Mouse (Mus musculus) limb, embryonic 10.5 days (tissue): ENCODE data around the gene Olfr98. TPM values are rescaled to one million over a fixed set of nuclear protein-coding genes. Genes with fewer than 3 reads are reported as not detected.

Experiments used
- DNase-seq: peaks from one replicate; pipeline ENCODE4 v3.0.0-alpha.2; 2017; ENCODE audit warnings: low spot score
- H3K27ac ChIP-seq: fragments of 300-500 bp; sonication (generic); 2 replicates; pipeline ENCODE4 v1.5.1; 2016; ENCODE audit warnings: mild to moderate bottlenecking
- H3K27me3 ChIP-seq: fragments of 300-500 bp; sonication (generic); 2 replicates; pipeline ENCODE4 v1.6.1; 2016; ENCODE audit warnings: low read depth, mild to moderate bottlenecking; ENCODE audit not compliant: poor library complexity, severe bottlenecking
- H3K36me3 ChIP-seq: fragments of 300-500 bp; sonication (generic); 2 replicates; pipeline ENCODE4 v1.6.1; 2016; ENCODE audit warnings: mild to moderate bottlenecking, moderate library complexity
- H3K4me1 ChIP-seq: fragments of 300-500 bp; sonication (generic); 2 replicates; pipeline ENCODE4 v1.6.1; 2016
- H3K4me3 ChIP-seq: fragments of 300-500 bp; sonication (generic); 2 replicates; pipeline ENCODE4 v1.5.1; 2016; ENCODE audit warnings: mild to moderate bottlenecking, moderate library complexity
- H3K9me3 ChIP-seq: fragments of 300-500 bp; sonication (generic); replicated peaks from 2 replicates; pipeline ENCODE4 v1.6.1; 2016; ENCODE audit warnings: mild to moderate bottlenecking
- WGBS: fragments of 180-500 bp; shearing (Covaris S2); methylation state at CpG from one replicate; pipeline ENCODE4 v1.1.7; 2016; 5-methylcytosine and 5-hydroxymethylcytosine counted together
- polyA plus RNA-seq: library from polyadenylated mRNA; unstranded; fragments of >200 nt; fragmentation: Nextera tagmentation; extraction: Ambion mirVana; gene quantifications from 2 replicates; pipeline ENCODE4 v1.2.1, GENCODE M21; 2016

The Olfr98 gene
- not detected in 2 replicates for polyA plus RNA-seq

GRCm38 (mm10) chr17:37263626-37264025 lies at the start of gene Olfr98:
Gene Olfr98 (minus strand): TSS chr17:37263749.
- H3K27me3 ChIP-seq = no peaks in the 10 kb centered on the region
- no peak for DNase-seq
- H3K4me3 ChIP-seq = no peak within 1 kb of the TSS
- H3K4me1 ChIP-seq = no peaks in the 10 kb centered on the region
- no peaks in the 10 kb centered on the region for H3K36me3 ChIP-seq
- no peaks in the 10 kb centered on the region for H3K9me3 ChIP-seq
- 85% methylated on average over 1 of the region's 1 CpGs for WGBS
- no peak within 1 kb of the TSS for H3K27ac ChIP-seq

DNA sequence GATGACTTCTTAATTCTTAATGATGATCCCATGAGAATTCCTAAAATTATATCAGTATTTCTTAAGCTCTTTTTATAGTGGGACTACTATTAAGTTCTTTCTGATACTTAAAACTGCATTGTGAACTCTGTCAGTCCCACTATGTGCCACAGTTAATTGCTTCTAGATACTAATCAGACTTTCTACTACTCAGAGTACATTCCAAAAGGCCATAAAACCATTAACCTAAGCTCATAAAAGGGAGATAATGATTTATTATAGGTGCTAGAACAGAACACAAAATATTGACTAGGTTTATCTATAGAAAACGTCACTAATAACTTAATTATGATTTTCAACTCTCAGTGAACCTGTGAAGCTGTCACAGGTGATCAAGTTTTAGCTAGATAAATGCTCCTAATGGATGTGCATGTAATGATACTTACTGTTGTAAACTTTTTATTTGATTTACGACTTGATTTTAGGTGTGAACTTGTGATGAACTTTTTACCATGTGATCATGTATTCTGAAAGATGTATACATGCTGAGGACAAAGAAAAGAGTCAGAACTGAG lies 46.7 kb upstream of the Olfr98 start:
- Histone ChIP-seq H3K27me3 (no peaks in the 10 kb centered on the region), H3K9me3 (no peaks in the 10 kb centered on the region), H3K36me3 (no peaks in the 10 kb centered on the region), H3K4me1 (no peaks in the 10 kb centered on the region), H3K4me3 (no peak overlapping the region), H3K27ac (no peak overlapping the region)
- no peak for DNase-seq
- 48% methylated on average over 2 of the region's 2 CpGs for whole genome bisulfite sequencing

DNA sequence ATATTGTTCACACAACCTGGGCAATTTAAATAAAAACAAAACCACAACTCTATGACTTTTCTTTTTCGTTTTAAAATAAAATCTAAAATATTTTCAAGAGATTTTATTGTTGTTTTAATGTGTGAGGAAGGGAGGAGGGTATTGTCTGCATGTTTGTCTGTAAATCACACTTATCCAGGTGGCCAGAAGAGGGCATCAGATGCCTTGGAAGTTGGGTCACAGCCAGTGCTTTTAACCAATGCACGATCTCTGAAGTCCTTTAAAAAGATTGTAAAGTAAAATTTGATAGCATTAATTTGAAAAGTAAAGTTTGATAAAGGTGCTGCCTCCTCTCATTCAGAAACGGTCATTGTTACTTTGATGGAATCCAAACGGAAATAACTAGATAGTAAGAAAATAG lies 44.9 kb upstream of the Olfr98 start:
- no peak for DNase-seq
- no peaks in the 10 kb centered on the region for H3K9me3 ChIP-seq
- WGBS = 46% methylated on average over 4 of the region's 4 CpGs

DNA sequence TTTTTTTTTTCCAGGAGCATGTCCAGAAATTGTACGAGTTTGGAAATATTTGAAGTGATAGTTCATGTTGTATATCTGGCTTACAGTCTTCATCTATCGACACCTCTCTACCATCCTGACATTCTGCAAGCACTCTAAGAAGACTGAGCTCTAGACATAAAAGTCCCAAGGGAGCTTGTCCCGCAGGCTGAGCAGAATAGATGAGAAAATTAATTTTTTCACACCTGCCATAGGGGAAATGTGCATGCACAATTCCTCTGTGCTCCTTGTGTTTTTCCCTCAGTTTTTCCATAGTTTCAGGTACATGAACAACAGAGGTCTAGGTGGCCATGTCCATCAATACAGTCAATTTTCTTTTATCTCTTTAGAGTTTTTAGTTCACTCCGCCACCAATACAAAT lies 40.7 kb upstream of the Olfr98 start, which contains the start of gene Olfr101:
TSS of gene Olfr101 (minus strand) at position 101 of the 400 bp plus-strand sequence.
- 89% methylated on average over 4 of the region's 4 CpGs for whole genome bisulfite sequencing
- Histone ChIP-seq H3K36me3 (no peaks in the 10 kb centered on the region), H3K27ac (no peak within 1 kb of the TSS), H3K4me1 (no peaks in the 10 kb centered on the region), H3K27me3 (no peaks in the 10 kb centered on the region), H3K9me3 (no peaks in the 10 kb centered on the region), H3K4me3 (no peak within 1 kb of the TSS)
- DNase-seq = no peak

More for the DNA sequence above, 44.9 kb upstream of the Olfr98 start:
- H3K36me3 ChIP-seq = no peaks in the 10 kb centered on the region
- no peak overlapping the region for H3K27ac ChIP-seq
- H3K4me3 ChIP-seq = no peak overlapping the region
- no peaks in the 10 kb centered on the region for H3K4me1 ChIP-seq
- no peaks in the 10 kb centered on the region for H3K27me3 ChIP-seq

- 88% methylated on average over 1 of the region's 1 CpGs for WGBS
- no peaks in the 10 kb centered on the region for H3K9me3 ChIP-seq
- no peaks in the 10 kb centered on the region for H3K27me3 ChIP-seq
- no peak for DNase-seq
- no peaks in the 10 kb centered on the region for H3K36me3 ChIP-seq
- H3K4me3 ChIP-seq = no peak within 1 kb of the TSS
- no peaks in the 10 kb centered on the region for H3K4me1 ChIP-seq
- H3K27ac ChIP-seq = no peak within 1 kb of the TSS
These were observed 19.8 kb upstream of the Olfr98 start, which contains the start of gene Olfr99 for GRCm38 (mm10) chr17:37283360-37283759. Gene Olfr99 (minus strand): TSS chr17:37283460.

- H3K36me3 ChIP-seq = no peaks in the 10 kb centered on the region
- no peak overlapping the region for H3K27ac ChIP-seq
- 87% methylated on average over 1 of the region's 1 CpGs for WGBS
- no peaks in the 10 kb centered on the region for H3K9me3 ChIP-seq
- no peak overlapping the region for H3K4me3 ChIP-seq
- no peak for DNase-seq
- no peaks in the 10 kb centered on the region for H3K4me1 ChIP-seq
- no peaks in the 10 kb centered on the region for H3K27me3 ChIP-seq
These were observed 16.8 kb upstream of the Olfr98 start for GRCm38 (mm10) chr17:37280331-37280730.

GRCm38 (mm10) chr17:37276573-37276972 lies 13.0 kb upstream of the Olfr98 start:
- no peaks in the 10 kb centered on the region for H3K27me3 ChIP-seq
- no peak overlapping the region for H3K4me3 ChIP-seq
- no peak for DNase-seq
- no peaks in the 10 kb centered on the region for H3K9me3 ChIP-seq
- H3K36me3 ChIP-seq = no peaks in the 10 kb centered on the region
- no peak overlapping the region for H3K27ac ChIP-seq
- H3K4me1 ChIP-seq = no peaks in the 10 kb centered on the region

DNA sequence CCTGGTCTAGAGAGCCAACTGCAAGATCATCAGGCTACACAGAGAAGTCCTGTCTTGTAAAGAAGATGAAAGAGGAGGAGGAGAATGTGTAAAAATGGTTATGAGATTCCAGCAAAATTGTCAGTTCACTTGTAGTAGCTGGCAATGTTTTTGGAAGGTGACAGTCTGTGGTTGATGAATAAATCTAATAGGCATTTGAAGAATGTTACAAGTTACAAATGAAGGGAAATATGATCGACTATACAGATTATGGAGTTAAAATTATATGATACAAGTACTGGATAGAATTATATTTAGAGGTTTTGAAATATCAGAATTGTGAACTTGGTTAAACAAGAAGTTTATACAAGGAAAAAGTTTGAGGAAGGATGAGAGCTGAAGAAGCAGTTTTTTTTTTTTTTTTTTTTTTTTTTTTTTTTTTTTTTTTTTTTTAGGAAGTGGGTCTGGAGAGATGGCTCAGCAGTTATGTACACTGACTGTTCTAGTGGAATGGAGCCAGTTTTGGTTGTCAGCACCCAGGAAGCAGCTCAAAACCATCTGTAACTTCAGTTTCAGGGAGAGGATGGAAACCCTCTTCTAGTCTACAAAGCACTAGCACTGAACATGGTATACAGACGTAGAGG lies 12.2 kb upstream of the Olfr98 start:
- Histone ChIP-seq H3K27ac (no peak overlapping the region), H3K27me3 (peaks cover 7% of the 10 kb centered on the region), H3K4me3 (no peak overlapping the region), H3K4me1 (no peaks in the 10 kb centered on the region), H3K9me3 (no peaks in the 10 kb centered on the region), H3K36me3 (no peaks in the 10 kb centered on the region)
- 87% methylated on average over 2 of the region's 2 CpGs for WGBS
- no peak for DNase-seq

DNA sequence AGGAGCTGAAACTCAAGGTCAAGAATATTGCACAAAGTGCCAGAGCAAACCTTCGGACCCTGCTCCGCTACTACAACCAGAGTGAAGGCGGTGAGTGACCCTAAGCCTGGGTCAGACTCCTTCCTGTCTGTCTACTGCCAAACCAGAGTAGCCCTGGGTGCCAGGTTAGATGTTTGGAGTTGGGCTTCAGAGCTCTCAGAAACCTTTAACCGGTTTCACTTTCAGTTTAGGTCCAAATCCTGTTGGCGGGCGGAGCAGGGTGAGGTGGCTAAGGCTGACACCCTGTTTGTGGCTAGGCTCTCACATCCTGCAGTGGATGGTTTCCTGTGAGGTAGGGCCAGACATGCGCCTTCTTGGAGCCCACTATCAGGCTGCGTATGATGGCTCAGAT lies 7.1 kb upstream of the Olfr98 start:
- DNase-seq = no peak
- WGBS = 59% methylated on average over 8 of the region's 8 CpGs
- Histone ChIP-seq H3K36me3 (no peaks in the 10 kb centered on the region), H3K9me3 (no peaks in the 10 kb centered on the region), H3K27me3 (peaks cover 12% of the 10 kb centered on the region), H3K4me1 (0 out of 2 replicates have a peak, but pooled peaks cover 2% of the 10 kb centered on the region), H3K27ac (no peak overlapping the region), H3K4me3 (peak overlapping the region; percentile 59)

DNA sequence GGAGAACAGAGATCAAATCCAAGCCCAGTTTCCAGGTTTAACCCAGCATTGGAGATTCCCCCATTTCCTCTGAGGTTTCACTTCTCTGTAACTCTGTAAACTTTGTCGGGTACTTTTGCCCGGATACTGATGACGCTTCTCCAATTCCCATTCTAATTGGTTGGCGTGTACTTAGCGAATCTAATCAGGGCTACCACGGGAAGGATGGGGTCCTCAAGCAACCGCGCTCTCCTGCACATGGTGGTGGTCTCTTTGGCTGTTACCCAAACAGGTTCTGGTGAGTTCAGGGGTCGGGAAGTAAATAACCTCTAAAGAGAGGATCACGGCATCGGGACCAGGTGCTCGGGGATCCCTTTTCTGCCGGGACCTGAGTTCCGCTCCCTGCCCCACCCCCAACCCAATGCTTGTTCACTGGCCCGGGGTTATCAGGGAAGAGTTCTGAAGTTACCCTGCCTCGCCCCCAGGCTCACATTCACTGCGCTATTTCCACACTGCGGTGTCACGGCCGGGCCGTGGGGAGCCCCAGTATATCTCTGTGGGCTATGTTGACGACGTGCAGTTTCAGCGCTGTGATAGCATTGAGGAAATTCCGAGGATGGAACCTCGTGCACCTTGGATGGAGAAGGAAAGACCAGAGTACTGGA lies 6.6 kb upstream of the Olfr98 start, which contains the start of gene H2-M3:
TSS of gene H2-M3 (plus strand) at position 163 of the 644 bp plus-strand sequence.
- DNase-seq = peak; percentile 82
- Histone ChIP-seq H3K27ac (peak within 1 kb of the TSS; percentile 30; the same call in 1 of the 2 replicates), H3K4me1 (0 out of 2 replicates have a peak, but pooled peaks cover 2% of the 10 kb centered on the region), H3K9me3 (no peaks in the 10 kb centered on the region), H3K36me3 (no peaks in the 10 kb centered on the region), H3K4me3 (peak within 1 kb of the TSS; percentile 59), H3K27me3 (peaks cover 12% of the 10 kb centered on the region)
- 4% methylated on average over 26 of the region's 26 CpGs for WGBS

GRCm38 (mm10) chr17:37250544-37250943 lies 13.0 kb downstream of the Olfr98 start:
- Histone ChIP-seq H3K27ac (no peak overlapping the region), H3K4me1 (no peaks in the 10 kb centered on the region), H3K36me3 (no peaks in the 10 kb centered on the region), H3K9me3 (no peaks in the 10 kb centered on the region), H3K27me3 (no peaks in the 10 kb centered on the region), H3K4me3 (no peak overlapping the region)
- no peak for DNase-seq
- WGBS = 11% methylated on average over 1 of the region's 1 CpGs

DNA sequence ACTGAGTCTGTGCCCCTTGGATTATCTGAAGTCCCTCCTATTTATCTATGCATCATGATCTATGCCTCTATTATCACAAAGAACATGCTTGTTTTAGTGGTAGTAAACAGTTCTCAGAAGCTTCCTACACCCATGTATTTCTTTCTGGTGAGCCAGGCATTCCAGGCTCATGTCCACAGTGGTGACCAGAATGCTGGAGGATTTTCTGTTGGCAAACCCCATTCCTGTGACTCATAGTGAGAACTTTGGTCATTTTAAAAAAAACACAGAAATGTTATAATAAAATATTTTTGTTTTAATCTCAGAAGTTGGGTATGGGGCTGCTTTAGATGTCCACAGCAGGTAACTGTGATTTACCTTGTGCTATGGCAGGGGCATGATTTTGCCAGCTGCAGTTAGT lies 14.1 kb downstream of the Olfr98 start:
- DNase-seq = no peak
- H3K27ac ChIP-seq = no peak overlapping the region
- H3K9me3 ChIP-seq = no peaks in the 10 kb centered on the region
- no peaks in the 10 kb centered on the region for H3K4me1 ChIP-seq
- no peaks in the 10 kb centered on the region for H3K27me3 ChIP-seq
- no peaks in the 10 kb centered on the region for H3K36me3 ChIP-seq
- no peak overlapping the region for H3K4me3 ChIP-seq

GRCm38 (mm10) chr17:37246715-37247114 lies 16.8 kb downstream of the Olfr98 start:
- no peaks in the 10 kb centered on the region for H3K9me3 ChIP-seq
- H3K4me3 ChIP-seq = no peak overlapping the region
- H3K27ac ChIP-seq = no peak overlapping the region
- DNase-seq = no peak
- 36% methylated on average over 5 of the region's 5 CpGs for WGBS
- H3K4me1 ChIP-seq = no peaks in the 10 kb centered on the region
- no peaks in the 10 kb centered on the region for H3K27me3 ChIP-seq
- H3K36me3 ChIP-seq = no peaks in the 10 kb centered on the region
